Mouse (Mus musculus) hindbrain, embryonic 14.5 days (tissue): ENCODE measurements at regions not wholly inside any gene's neighbourhood (a gene's known extent, or its start where the extent isn't known, plus 50 kb on each side); places are given as distances from the start of the nearest gene placed in this dataset. TPM values are rescaled to one million over a fixed set of nuclear protein-coding genes. Genes with fewer than 3 reads are reported as not detected.

ENCODE experiments used
- ATAC-seq: fragments of 200-750 bp; cut with Nextera tagmentation; 2 replicates; pipeline ENCODE4 v1.8.0; 2017; ENCODE audit warnings: moderate number of reproducible peaks, mild to moderate bottlenecking, moderate TSS enrichment, moderate library complexity; ENCODE audit not compliant: low FRiP score
- DNase-seq: peaks from one replicate; pipeline ENCODE4 v3.0.0-alpha.2; 2015; ENCODE audit warnings: low spot score
- H3K27ac ChIP-seq: fragments of 300-500 bp; sonication (generic); 2 replicates; pipeline ENCODE4 v1.5.1; 2014; ENCODE audit warnings: mild to moderate bottlenecking, moderate library complexity
- H3K27me3 ChIP-seq: fragments of 300-500 bp; sonication (generic); 2 replicates; pipeline ENCODE4 v1.6.1; 2014; ENCODE audit warnings: mild to moderate bottlenecking, low read length, mixed read lengths; ENCODE audit not compliant: control insufficient read depth, insufficient read depth
- H3K36me3 ChIP-seq: fragments of 300-500 bp; sonication (generic); replicated peaks from 2 replicates; pipeline ENCODE4 v1.6.1; 2014; ENCODE audit not compliant: control insufficient read depth, insufficient read depth
- H3K4me1 ChIP-seq: fragments of 300-500 bp; sonication (generic); replicated peaks from 2 replicates; pipeline ENCODE4 v1.6.1; 2014; ENCODE audit warnings: antibody characterized with exemption, low read length, mixed read lengths; ENCODE audit not compliant: control insufficient read depth, insufficient read depth
- H3K4me2 ChIP-seq: fragments of 300-500 bp; sonication (generic); replicated peaks from 2 replicates; pipeline ENCODE4 v1.6.1; 2014; ENCODE audit warnings: mild to moderate bottlenecking, moderate library complexity
- H3K4me3 ChIP-seq: fragments of 300-500 bp; sonication (generic); replicated peaks from 2 replicates; pipeline ENCODE4 v1.5.1; 2014; ENCODE audit warnings: mild to moderate bottlenecking, low read length
- H3K9ac ChIP-seq: fragments of 300-500 bp; sonication (generic); 2 replicates; pipeline ENCODE4 v1.6.1; 2014
- H3K9me3 ChIP-seq: fragments of 300-500 bp; sonication (generic); 2 replicates; pipeline ENCODE4 v1.6.1; 2016; ENCODE audit warnings: low read length; ENCODE audit not compliant: control insufficient read depth
- WGBS: fragments of 180-500 bp; shearing (Covaris S2); extraction: QIAGEN DNeasy Blood & Tissue Kit; methylation state at CpG from one replicate; pipeline ENCODE4 v1.1.7; 2014; 5-methylcytosine and 5-hydroxymethylcytosine counted together
- microRNA-seq: library from miRNA; unstranded; fragments of <30 nt; microRNA quantifications from one replicate; pipeline ENCODE4, GENCODE M21; 2016

GRCm38 (mm10) chr2:180389486-180389885 lies 55.0 kb upstream of the Gata5 start:
- Histone ChIP-seq H3K36me3 (no peaks in the 10 kb centered on the region), H3K9ac (no peak overlapping the region), H3K9me3 (no peaks in the 10 kb centered on the region), H3K4me2 (no peak overlapping the region), H3K4me1 (no peaks in the 10 kb centered on the region), H3K27me3 (peaks cover 38% of the 10 kb centered on the region), H3K4me3 (no peak overlapping the region), H3K27ac (no peak overlapping the region)
- DNase-seq = no peak
- 17% methylated on average over 2 of the region's 2 CpGs for WGBS
- no peak for ATAC-seq

- Histone ChIP-seq H3K9ac (no peak overlapping the region), H3K4me2 (no peak overlapping the region), H3K4me1 (no peaks in the 10 kb centered on the region), H3K9me3 (no peaks in the 10 kb centered on the region), H3K4me3 (no peak overlapping the region), H3K27ac (no peak overlapping the region), H3K27me3 (peaks cover 41% of the 10 kb centered on the region), H3K36me3 (no peaks in the 10 kb centered on the region)
- ATAC-seq (no peak), DNase-seq (no peak)
- WGBS = 37% methylated on average over 12 of the region's 12 CpGs
Measured at GRCm38 (mm10) chr2:180389013-180389412, 54.5 kb upstream of the Gata5 start.

- H3K9ac ChIP-seq = no peak overlapping the region
- 83% methylated on average over 5 of the region's 5 CpGs for WGBS
- H3K4me3 ChIP-seq = no peak overlapping the region
- ATAC-seq (no peak), DNase-seq (no peak)
- no peaks in the 10 kb centered on the region for H3K9me3 ChIP-seq
- no peak overlapping the region for H3K4me2 ChIP-seq
- H3K27me3 ChIP-seq = peaks cover 41% of the 10 kb centered on the region
- no peak overlapping the region for H3K27ac ChIP-seq
- H3K4me1 ChIP-seq = no peaks in the 10 kb centered on the region
- no peaks in the 10 kb centered on the region for H3K36me3 ChIP-seq
Measured at GRCm38 (mm10) chr2:180388122-180388521, 53.6 kb upstream of the Gata5 start.

- 53% methylated on average over 2 of the region's 2 CpGs for WGBS
- Histone ChIP-seq H3K27ac (no peak overlapping the region), H3K9me3 (no peaks in the 10 kb centered on the region), H3K36me3 (no peaks in the 10 kb centered on the region), H3K4me3 (no peak overlapping the region), H3K4me1 (no peaks in the 10 kb centered on the region), H3K4me2 (no peak overlapping the region), H3K27me3 (peaks cover 41% of the 10 kb centered on the region), H3K9ac (no peak overlapping the region)
- ATAC-seq (no peak), DNase-seq (no peak)
Measured at GRCm38 (mm10) chr2:180387305-180387704, 52.8 kb upstream of the Gata5 start.

- ATAC-seq (peak; percentile 59), DNase-seq (no peak)
- H3K4me1 ChIP-seq = no peaks in the 10 kb centered on the region
- WGBS = under 1% methylated on average over 33 of the region's 35 CpGs
- no peaks in the 10 kb centered on the region for H3K36me3 ChIP-seq
- H3K9me3 ChIP-seq = no peaks in the 10 kb centered on the region
- peak overlapping the region; percentile 94 for H3K4me2 ChIP-seq
- H3K27ac ChIP-seq = peak overlapping the region; percentile 32; the same call in 1 of the 2 replicates
- peaks cover 41% of the 10 kb centered on the region for H3K27me3 ChIP-seq
- H3K9ac ChIP-seq = peak overlapping the region; percentile 57
- H3K4me3 ChIP-seq = peak overlapping the region; percentile 48
Measured at GRCm38 (mm10) chr2:180385967-180386688, 51.6 kb upstream of the Gata5 start.

GRCm38 (mm10) chr2:180385231-180385895 lies 50.9 kb upstream of the Gata5 start:
- Histone ChIP-seq H3K4me3 (peak overlapping the region; percentile 48), H3K27me3 (peaks cover 41% of the 10 kb centered on the region), H3K4me1 (no peaks in the 10 kb centered on the region), H3K36me3 (no peaks in the 10 kb centered on the region), H3K4me2 (peak overlapping the region; percentile 94), H3K27ac (no peak overlapping the region), H3K9me3 (no peaks in the 10 kb centered on the region), H3K9ac (peak overlapping the region; percentile 57)
- ATAC-seq = peak; percentile 46; the same call in 1 of the 2 replicates
- no peak for DNase-seq
- 2% methylated on average over 25 of the region's 26 CpGs for WGBS

Small RNA genes lying in the stretch of these regions (microRNA-seq; reads per million reads assigned to microRNA genes)
- gene Mir133a-2 (not detected), gene Mir1a-1 (not detected)
